Mouse (Mus musculus): ENCODE results near the gene Nkiras2. TPM values are rescaled to one million over a fixed set of nuclear protein-coding genes. Genes with fewer than 3 reads are reported as not detected.

Gene Nkiras2
- polyA plus RNA-seq (2015; fragmentation: Nextera tagmentation; extraction: Ambion mirVana) = 57.6 and 65.0 TPM in 2 replicates

GRCm38 (mm10) chr11:100618761-100619484 is at the start of gene Nkiras2:
Gene Nkiras2 (plus strand): TSS chr11:100619244.
- Histone ChIP-seq H3K36me3 (no peaks in the 10 kb centered on the region), H3K9me3 (no peaks in the 10 kb centered on the region), H3K9ac (peak within 1 kb of the TSS; percentile 93), H3K27ac (peak within 1 kb of the TSS; percentile 92), H3K4me2 (replicated peaks) (peak within 1 kb of the TSS; percentile 86), H3K4me1 (replicated peaks) (peaks cover 17% of the 10 kb centered on the region), H3K27me3 (replicated peaks) (no peaks in the 10 kb centered on the region), H3K4me3 (replicated peaks) (peak within 1 kb of the TSS; percentile 92)
- WGBS = 1% methylated on average over 36 of the region's 36 CpGs
- peak; percentile 71 for ATAC-seq

GRCm38 (mm10) chr11:100569789-100570188 is 49.3 kb upstream of the Nkiras2 start:
- peaks cover 10% of the 10 kb centered on the region for H3K4me1 ChIP-seq (replicated peaks)
- WGBS = 56% methylated on average over 9 of the region's 9 CpGs
- no peak overlapping the region for H3K4me3 ChIP-seq (replicated peaks)
- peaks cover 7% of the 10 kb centered on the region; the same call in 1 of the 2 replicates for H3K27me3 ChIP-seq (replicated peaks)
- no peak overlapping the region for H3K4me2 ChIP-seq (replicated peaks)
- H3K9me3 ChIP-seq = no peaks in the 10 kb centered on the region
- ATAC-seq = no peak
- H3K36me3 ChIP-seq = no peaks in the 10 kb centered on the region
- H3K27ac ChIP-seq = no peak overlapping the region
- no peak overlapping the region for H3K9ac ChIP-seq

GRCm38 (mm10) chr11:100570430-100571201 is 48.4 kb upstream of the Nkiras2 start:
- Histone ChIP-seq H3K4me3 (replicated peaks) (peak overlapping the region; percentile 11; the same call in 1 of the 2 replicates), H3K27ac (no peak overlapping the region), H3K9me3 (no peaks in the 10 kb centered on the region), H3K36me3 (no peaks in the 10 kb centered on the region), H3K4me1 (replicated peaks) (peaks cover 15% of the 10 kb centered on the region), H3K9ac (0 out of 2 replicates have a peak overlapping the region, but pooled peaks have one; percentile 3), H3K27me3 (replicated peaks) (peaks cover 7% of the 10 kb centered on the region; the same call in 1 of the 2 replicates), H3K4me2 (replicated peaks) (peak overlapping the region; percentile 50)
- WGBS = 10% methylated on average over 8 of the region's 8 CpGs
- ATAC-seq = 0 out of 2 replicates have a peak, but pooled peaks have one; percentile 36

- H3K4me3 ChIP-seq (replicated peaks) = peak overlapping the region; percentile 11; the same call in 1 of the 2 replicates
- H3K4me1 ChIP-seq (replicated peaks) = peaks cover 15% of the 10 kb centered on the region
- H3K27ac ChIP-seq = no peak overlapping the region
- 0 out of 2 replicates have a peak overlapping the region, but pooled peaks have one; percentile 3 for H3K9ac ChIP-seq
- peaks cover 7% of the 10 kb centered on the region; the same call in 1 of the 2 replicates for H3K27me3 ChIP-seq (replicated peaks)
- 7% methylated on average over 16 of the region's 16 CpGs for WGBS
- no peaks in the 10 kb centered on the region for H3K9me3 ChIP-seq
- H3K36me3 ChIP-seq = no peaks in the 10 kb centered on the region
- H3K4me2 ChIP-seq (replicated peaks) = peak overlapping the region; percentile 50
- ATAC-seq = no peak
These were observed 47.9 kb upstream of the Nkiras2 start for GRCm38 (mm10) chr11:100571202-100571567.

GRCm38 (mm10) chr11:100574188-100574587 is 44.9 kb upstream of the Nkiras2 start:
- Histone ChIP-seq H3K36me3 (peaks cover 5% of the 10 kb centered on the region; the same call in 1 of the 2 replicates), H3K4me1 (replicated peaks) (peaks cover 15% of the 10 kb centered on the region), H3K4me3 (replicated peaks) (peak overlapping the region; percentile 68; the same call in 1 of the 2 replicates), H3K9me3 (no peaks in the 10 kb centered on the region), H3K4me2 (replicated peaks) (peak overlapping the region; percentile 69), H3K27me3 (replicated peaks) (peaks cover 7% of the 10 kb centered on the region; the same call in 1 of the 2 replicates), H3K27ac (no peak overlapping the region), H3K9ac (0 out of 2 replicates have a peak overlapping the region, but pooled peaks have one; percentile 54)
- ATAC-seq = no peak
- WGBS = 84% methylated on average over 3 of the region's 3 CpGs

GRCm38 (mm10) chr11:100574708-100575483 is 44.1 kb upstream of the Nkiras2 start, which contains the start of gene Cnp:
Gene Cnp (plus strand): TSS chr11:100574904.
- peaks cover 9% of the 10 kb centered on the region; the same call in 1 of the 2 replicates for H3K36me3 ChIP-seq
- H3K4me2 ChIP-seq (replicated peaks) = peak within 1 kb of the TSS; percentile 69
- H3K9me3 ChIP-seq = no peaks in the 10 kb centered on the region
- H3K27me3 ChIP-seq (replicated peaks) = peaks cover 7% of the 10 kb centered on the region; the same call in 1 of the 2 replicates
- H3K27ac ChIP-seq = peak within 1 kb of the TSS; percentile 30
- WGBS = under 1% methylated on average over 47 of the region's 47 CpGs
- ATAC-seq = peak; percentile 90
- peak within 1 kb of the TSS; percentile 68 for H3K4me3 ChIP-seq (replicated peaks)
- peaks cover 15% of the 10 kb centered on the region for H3K4me1 ChIP-seq (replicated peaks)
- H3K9ac ChIP-seq = peak within 1 kb of the TSS; percentile 54

- Histone ChIP-seq H3K4me2 (replicated peaks) (peak overlapping the region; percentile 69), H3K4me1 (replicated peaks) (peaks cover 15% of the 10 kb centered on the region), H3K9me3 (no peaks in the 10 kb centered on the region), H3K27me3 (replicated peaks) (peaks cover 7% of the 10 kb centered on the region; the same call in 1 of the 2 replicates), H3K27ac (peak overlapping the region; percentile 30; the same call in 1 of the 2 replicates), H3K4me3 (replicated peaks) (peak overlapping the region; percentile 68), H3K9ac (peak overlapping the region; percentile 54), H3K36me3 (peaks cover 12% of the 10 kb centered on the region; the same call in 1 of the 2 replicates)
- 28% methylated on average over 2 of the region's 2 CpGs for WGBS
- peak; percentile 21; the same call in 1 of the 2 replicates for ATAC-seq
These were observed 43.6 kb upstream of the Nkiras2 start for GRCm38 (mm10) chr11:100575484-100575855.

- ATAC-seq = no peak
- 73% methylated on average over 21 of the region's 21 CpGs for WGBS
These were observed 42.8 kb upstream of the Nkiras2 start for GRCm38 (mm10) chr11:100576256-100576655.

GRCm38 (mm10) chr11:100577852-100578599 is 41.0 kb upstream of the Nkiras2 start:
- H3K4me3 ChIP-seq (replicated peaks) = no peak overlapping the region
- 0 out of 2 replicates have a peak, but pooled peaks cover 4% of the 10 kb centered on the region for H3K4me1 ChIP-seq (replicated peaks)
- peaks cover 29% of the 10 kb centered on the region for H3K36me3 ChIP-seq
- H3K9me3 ChIP-seq = no peaks in the 10 kb centered on the region
- WGBS = 76% methylated on average over 8 of the region's 8 CpGs
- no peak for ATAC-seq
- H3K27ac ChIP-seq = no peak overlapping the region
- no peaks in the 10 kb centered on the region for H3K27me3 ChIP-seq (replicated peaks)
- H3K4me2 ChIP-seq (replicated peaks) = no peak overlapping the region
- no peak overlapping the region for H3K9ac ChIP-seq

More at GRCm38 (mm10) chr11:100576256-100576655, 42.8 kb upstream of the Nkiras2 start:
- H3K4me3 ChIP-seq (replicated peaks) = no peak overlapping the region
- H3K27ac ChIP-seq = no peak overlapping the region
- peaks cover 7% of the 10 kb centered on the region; the same call in 1 of the 2 replicates for H3K4me1 ChIP-seq (replicated peaks)
- peaks cover 18% of the 10 kb centered on the region for H3K36me3 ChIP-seq
- peak overlapping the region; percentile 69 for H3K4me2 ChIP-seq (replicated peaks)
- no peak overlapping the region for H3K9ac ChIP-seq
- H3K9me3 ChIP-seq = no peaks in the 10 kb centered on the region
- H3K27me3 ChIP-seq (replicated peaks) = 0 out of 2 replicates have a peak, but pooled peaks cover under 1% of the 10 kb centered on the region

GRCm38 (mm10) chr11:100579116-100579799 is 39.8 kb upstream of the Nkiras2 start:
- Histone ChIP-seq H3K9me3 (no peaks in the 10 kb centered on the region), H3K36me3 (peaks cover 41% of the 10 kb centered on the region), H3K4me1 (replicated peaks) (0 out of 2 replicates have a peak, but pooled peaks cover 4% of the 10 kb centered on the region), H3K9ac (no peak overlapping the region), H3K27ac (no peak overlapping the region), H3K4me2 (replicated peaks) (no peak overlapping the region), H3K27me3 (replicated peaks) (no peaks in the 10 kb centered on the region), H3K4me3 (replicated peaks) (no peak overlapping the region)
- 90% methylated on average over 9 of the region's 9 CpGs for WGBS
- no peak for ATAC-seq

All from intestine, embryonic 15.5 days (tissue).